ENCODE assay signal across 27 mouse cellular contexts in genomic region chr15:45021790-45022189, GRCm38 (mm10).
DNase-seq lines count a peak whose midpoint lies in the region; TF ChIP-seq lines count a peak whose summit lies in the region.
"Had no signal": no experiment of that assay in that cellular context is flagged by ENCODE, and none has a peak within 500 bp of the region (broad histone marks: within the 10 kb centered on the region; RNA-seq: fewer than 3 reads in every experiment).

No protein-coding gene starts in this region.

- no peak overlapping the region for H3K4me3 ChIP-seq in left cerebral cortex, adult 2 months
- H3K4me3 ChIP-seq: embryonic facial prominence, embryonic 10.5 days; embryonic facial prominence, embryonic 15.5 days; forebrain, embryonic 12.5 days; heart, embryonic 10.5 days; heart, embryonic 15.5 days; kidney, embryonic 15.5 days; limb, embryonic 10.5 days; limb, embryonic 15.5 days; liver, embryonic 13.5 days; stomach, embryonic 15.5 days had no signal

- intact Hi-C loops in left cerebral cortex, adult 2 months (cut with DNase I): no loop called here

- no peak for TF ChIP-seq CTCF in left cerebral cortex, adult 2 months (IDR thresholded peaks at IDR 0.05)

- H3K27ac ChIP-seq in left cerebral cortex, adult 2 months: peak overlapping the region; percentile 80
- H3K27ac ChIP-seq: embryonic facial prominence, embryonic 10.5 days; embryonic facial prominence, embryonic 15.5 days; forebrain, embryonic 12.5 days; heart, embryonic 10.5 days; heart, embryonic 15.5 days; kidney, embryonic 15.5 days; limb, embryonic 10.5 days; limb, embryonic 15.5 days; liver, embryonic 13.5 days; stomach, embryonic 15.5 days had no signal

- peak; percentile 33 for DNase-seq in layer of hippocampus, adult 11-12 months (ENCODE audit: low spot score)
- no peak for DNase-seq in layer of hippocampus, adult 9-10 months (ENCODE audit: low spot score)
- DNase-seq in right cerebral cortex, adult 2 months (ENCODE audit: low spot score in 2 of 2): peak; percentile 38 to 64
- no peak for DNase-seq in right cerebral cortex, postnatal 14 days
- peak in 1 of 2 experiments; percentile 33 for DNase-seq in left cerebral cortex, adult 2 months (ENCODE audit: extremely low spot score in 1 of 2, low spot score in 2 of 2)
- DNase-seq in telencephalon, adult 2 months (ENCODE audit: low read depth, low spot score): peak; percentile 85
- DNase-seq in kidney, postnatal 14 days: no peak
- DNase-seq: adrenal gland, postnatal 25 days; cerebellum, adult 2 months; cerebellum, postnatal 14 days; gastrocnemius, postnatal 10 days; kidney, adult 18-20 months; kidney, postnatal 36 days; liver, embryonic 13.5 days; lung, adult 18-20 months; lung, postnatal 14 days; midbrain, embryonic 14.5 days; thymus, postnatal 25 days had no signal

Comparison
In these comparisons a context has a peak if more than half of its experiments do, and no peak if none do; other contexts are left out.
1. DNase-seq: peak in layer of hippocampus, adult 11-12 months (single experiment), right cerebral cortex, adult 2 months (2 of 2) and telencephalon, adult 2 months (single experiment); none in layer of hippocampus, adult 9-10 months (single experiment), right cerebral cortex, postnatal 14 days (single experiment) and kidney, postnatal 14 days (single experiment).